Mouse (Mus musculus) liver, postnatal 0 days (tissue): Measurements from ENCODE around the gene Hist1h2bq. TPM values are rescaled to one million over a fixed set of nuclear protein-coding genes. Genes with fewer than 3 reads are reported as not detected.
"Not testable (repeated sequence)": the region's sequence is repeated elsewhere in the genome, so short reads cannot be mapped to it uniquely, and the experiment has no call there.

ENCODE experiments used
- ATAC-seq: fragments of 200-750 bp; cut with Nextera tagmentation; 2 replicates; pipeline ENCODE4 v1.8.0; 2017; ENCODE audit warnings: mild to moderate bottlenecking, moderate library complexity
- DNase-seq: peaks from one replicate; pipeline ENCODE4 v3.0.0-alpha.2; 2016
- H3K27ac ChIP-seq: fragments of 300-500 bp; sonication (generic); 2 replicates; pipeline ENCODE4 v1.5.1; 2014; ENCODE audit warnings: antibody characterized with exemption, moderate library complexity, mild to moderate bottlenecking, low read depth
- H3K27me3 ChIP-seq: fragments of 300-500 bp; sonication (generic); 2 replicates; pipeline ENCODE4 v1.6.1; 2014; ENCODE audit warnings: low read length, control low read depth, mixed read lengths; ENCODE audit not compliant: insufficient read depth
- H3K36me3 ChIP-seq: fragments of 300-500 bp; sonication (generic); replicated peaks from 2 replicates; pipeline ENCODE4 v1.6.1; 2014; ENCODE audit warnings: mild to moderate bottlenecking, control low read depth, low read length, moderate library complexity, mixed read lengths; ENCODE audit not compliant: insufficient read depth
- H3K4me1 ChIP-seq: fragments of 300-500 bp; sonication (generic); 2 replicates; pipeline ENCODE4 v1.6.1; 2014; ENCODE audit warnings: antibody characterized with exemption, mild to moderate bottlenecking, control low read depth; ENCODE audit not compliant: insufficient read depth
- H3K4me2 ChIP-seq: fragments of 300-500 bp; sonication (generic); 2 replicates; pipeline ENCODE4 v1.6.1; 2014; ENCODE audit warnings: low read depth, mild to moderate bottlenecking, low read length, moderate library complexity, mixed read lengths
- H3K4me3 ChIP-seq: fragments of 300-500 bp; sonication (generic); 2 replicates; pipeline ENCODE4 v1.5.1; 2014; ENCODE audit warnings: low read depth, low read length
- H3K9ac ChIP-seq: fragments of 300-500 bp; sonication (generic); replicated peaks from 2 replicates; pipeline ENCODE4 v1.6.1; 2014; ENCODE audit warnings: mild to moderate bottlenecking, moderate library complexity
- H3K9me3 ChIP-seq: fragments of 300-500 bp; sonication (generic); 2 replicates; pipeline ENCODE4 v1.6.1; 2016; ENCODE audit warnings: mild to moderate bottlenecking, control low read depth, low read length, mixed read lengths
- CTCF ChIP-seq: sonication (generic); IDR thresholded peaks from 2 replicates; pipeline ENCODE4 v1.5.1; 2016; ENCODE audit warnings: antibody characterized with exemption, low read depth
- EP300 ChIP-seq: IDR thresholded peaks from 2 replicates; pipeline ENCODE4 v1.6.1; 2016; ENCODE audit warnings: antibody characterized with exemption, low read depth, mild to moderate bottlenecking
- WGBS: fragments of 180-500 bp; shearing (Covaris S2); extraction: QIAGEN DNeasy Blood & Tissue Kit; methylation state at CpG from one replicate; pipeline ENCODE4 v1.1.7; 2014; ENCODE audit not compliant: insufficient replicate concordance; 5-methylcytosine and 5-hydroxymethylcytosine counted together
- polyA plus RNA-seq: library from polyadenylated mRNA; unstranded; fragments of >200 nt; fragmentation: Nextera tagmentation; extraction: Ambion mirVana; gene quantifications from 2 replicates; pipeline ENCODE4 v1.2.1, GENCODE M21; 2015

The Hist1h2bq gene
- polyA plus RNA-seq = 14.3 and 15.4 TPM in 2 replicates

GRCm38 (mm10) chr13:21810073-21810472, at the start of gene Hist1h2bq, which contains the start of gene Hist1h2ao:
Gene Hist1h2bq, minus strand, starts transcription at chr13:21810197.
Gene Hist1h2ao, plus strand, starts transcription at chr13:21810465.
- H3K4me3 ChIP-seq, H3K9me3 ChIP-seq, H3K27me3 ChIP-seq, H3K27ac ChIP-seq, H3K4me2 ChIP-seq, H3K4me1 ChIP-seq, H3K36me3 ChIP-seq, H3K9ac ChIP-seq, DNase-seq: not testable (repeated sequence)
- no CpG with 5 or more reads among the region's 23 CpGs for WGBS
- peak; percentile 88 for ATAC-seq

DNA sequence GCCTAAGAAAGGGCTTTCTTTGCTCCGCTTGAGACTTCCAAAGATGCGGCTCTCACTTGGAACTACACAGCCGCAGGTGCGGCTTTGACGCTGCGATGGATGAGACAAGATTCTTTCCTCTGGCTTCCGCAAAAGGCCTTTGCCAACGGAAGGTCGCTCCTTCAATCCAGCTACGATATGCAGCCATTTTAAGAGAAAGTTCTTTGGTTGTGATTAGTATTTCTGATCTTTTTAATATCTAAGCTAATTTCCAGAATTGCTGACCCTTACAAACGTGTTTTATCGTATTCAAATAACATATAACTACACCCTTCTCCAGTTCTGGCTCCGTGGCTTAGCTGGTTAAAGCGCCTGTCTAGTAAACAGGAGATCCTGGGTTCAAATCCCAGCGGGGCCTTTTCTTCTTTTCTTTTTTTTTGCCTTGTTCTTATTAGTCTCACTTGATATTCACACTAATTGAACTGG, 45.7 kb upstream of the Hist1h2bq start:
- peaks cover 4% of the 10 kb centered on the region; the same call in 1 of the 2 replicates for H3K4me1 ChIP-seq
- TF ChIP-seq CTCF = no peak
- TF ChIP-seq EP300 = no peak
- H3K4me3 ChIP-seq = peak overlapping the region; percentile 50
- peak overlapping the region; percentile 69 for H3K4me2 ChIP-seq
- peak overlapping the region; percentile 55 for H3K9ac ChIP-seq
- peak; percentile 19 for DNase-seq
- ATAC-seq = peak; percentile 12
- no peaks in the 10 kb centered on the region for H3K36me3 ChIP-seq
- 3% methylated on average over 15 of the region's 15 CpGs for WGBS
- no peaks in the 10 kb centered on the region for H3K9me3 ChIP-seq
- 0 out of 2 replicates have a peak overlapping the region, but pooled peaks have one; percentile 30 for H3K27ac ChIP-seq
- no peaks in the 10 kb centered on the region for H3K27me3 ChIP-seq

DNA sequence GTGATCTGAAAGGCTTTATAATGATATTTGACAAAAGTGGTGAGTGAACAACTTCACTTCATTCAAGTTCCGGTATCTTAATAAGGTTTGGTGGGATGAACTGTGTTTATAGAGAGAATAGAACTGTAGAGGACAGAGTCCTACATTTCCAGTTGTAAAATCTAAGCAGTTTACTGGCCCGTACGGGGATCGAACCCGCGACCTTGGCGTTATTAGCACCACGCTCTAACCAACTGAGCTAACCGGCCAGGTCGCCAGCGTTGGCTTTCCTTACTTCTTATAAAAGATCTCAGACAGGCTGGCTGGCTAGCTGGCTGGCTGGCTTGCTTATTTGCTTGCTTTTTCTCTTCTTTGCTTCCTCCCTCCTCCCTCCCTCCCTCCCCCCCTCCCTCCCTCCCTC, 45.1 kb upstream of the Hist1h2bq start:
- peak; percentile 51 for ATAC-seq

GRCm38 (mm10) chr13:21852215-21852945, 42.4 kb upstream of the Hist1h2bq start:
- no peaks in the 10 kb centered on the region for H3K9me3 ChIP-seq
- WGBS = 17% methylated on average over 3 of the region's 3 CpGs
- H3K27me3 ChIP-seq = no peaks in the 10 kb centered on the region
- H3K4me1 ChIP-seq = peaks cover 4% of the 10 kb centered on the region; the same call in 1 of the 2 replicates
- H3K27ac ChIP-seq = no peak overlapping the region
- no peak for TF ChIP-seq CTCF
- TF ChIP-seq EP300 = no peak
- no peak overlapping the region for H3K4me3 ChIP-seq
- ATAC-seq (no peak), DNase-seq (no peak)
- no peak overlapping the region for H3K4me2 ChIP-seq
- H3K9ac ChIP-seq = no peak overlapping the region
- H3K36me3 ChIP-seq = no peaks in the 10 kb centered on the region

More for the DNA sequence above, 45.1 kb upstream of the Hist1h2bq start:
- H3K36me3 ChIP-seq = no peaks in the 10 kb centered on the region
- H3K4me1 ChIP-seq = peaks cover 4% of the 10 kb centered on the region; the same call in 1 of the 2 replicates
- TF ChIP-seq EP300 = no peak
- no peak for TF ChIP-seq CTCF
- no peaks in the 10 kb centered on the region for H3K9me3 ChIP-seq
- no peak overlapping the region for H3K9ac ChIP-seq
- H3K4me3 ChIP-seq = peak overlapping the region; percentile 50
- H3K27me3 ChIP-seq = no peaks in the 10 kb centered on the region
- DNase-seq = peak; percentile 74
- H3K27ac ChIP-seq = no peak overlapping the region
- 3% methylated on average over 11 of the region's 11 CpGs for WGBS
- H3K4me2 ChIP-seq = peak overlapping the region; percentile 69

- H3K36me3 ChIP-seq, H3K27me3 ChIP-seq, H3K4me3 ChIP-seq, H3K9me3 ChIP-seq, DNase-seq, H3K9ac ChIP-seq, ATAC-seq, H3K27ac ChIP-seq, H3K4me1 ChIP-seq, H3K4me2 ChIP-seq: not testable (repeated sequence)
- 52% methylated on average over 1 of the region's 1 CpGs for WGBS
Observed at GRCm38 (mm10) chr13:21850696-21851095, 40.7 kb upstream of the Hist1h2bq start.

GRCm38 (mm10) chr13:21847883-21848282, 37.9 kb upstream of the Hist1h2bq start:
- DNase-seq (no peak), ATAC-seq (no peak)
- 41% methylated on average over 8 of the region's 8 CpGs for WGBS
- Histone ChIP-seq H3K4me1 (peaks cover 4% of the 10 kb centered on the region; the same call in 1 of the 2 replicates), H3K27me3 (no peaks in the 10 kb centered on the region), H3K9me3 (no peaks in the 10 kb centered on the region), H3K9ac (no peak overlapping the region), H3K4me3 (no peak overlapping the region), H3K27ac (no peak overlapping the region), H3K4me2 (no peak overlapping the region), H3K36me3 (no peaks in the 10 kb centered on the region)
- TF ChIP-seq CTCF (no peak), EP300 (no peak)

DNA sequence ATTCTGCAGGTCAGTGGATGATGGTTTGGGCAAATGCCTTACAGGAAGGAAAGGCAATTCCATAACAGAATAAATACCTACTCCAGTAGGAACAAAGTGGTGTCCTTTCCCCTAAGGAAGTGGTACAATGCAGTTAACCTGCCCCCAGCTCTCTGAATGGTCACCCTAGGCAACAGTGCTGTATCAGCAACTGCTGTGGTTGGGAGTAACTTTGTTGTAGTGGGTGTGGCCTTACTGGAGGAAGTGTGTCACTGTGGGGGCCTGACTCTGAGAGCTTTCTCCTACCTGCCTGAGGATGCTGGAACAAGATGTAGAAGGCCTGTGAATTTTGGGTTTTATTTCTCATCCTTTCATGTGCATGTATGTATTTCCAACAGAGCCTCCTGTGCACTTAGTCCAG, 36.4 kb upstream of the Hist1h2bq start:
- DNase-seq, H3K27me3 ChIP-seq, H3K9me3 ChIP-seq, H3K27ac ChIP-seq, H3K4me1 ChIP-seq, ATAC-seq, H3K36me3 ChIP-seq, H3K4me2 ChIP-seq, H3K9ac ChIP-seq, H3K4me3 ChIP-seq: not testable (repeated sequence)

DNA sequence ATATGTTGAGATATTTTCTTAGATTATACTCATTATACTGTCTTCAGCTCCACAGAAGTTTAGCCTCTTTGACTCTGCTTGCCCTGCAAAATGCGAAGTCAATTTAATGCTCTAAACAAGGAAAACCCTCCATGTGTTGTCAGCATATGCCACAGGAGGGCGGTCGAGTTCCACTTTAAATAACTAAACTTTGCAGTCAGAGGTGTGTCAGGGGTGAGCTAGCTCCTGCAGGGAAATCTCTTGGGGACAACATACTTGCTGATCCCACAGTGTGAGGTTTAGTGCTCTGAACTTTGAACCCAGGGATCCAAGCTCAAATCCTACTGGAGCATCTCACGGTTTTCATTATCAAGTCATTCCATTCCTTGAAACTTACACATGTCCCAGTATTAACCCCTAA, 30.5 kb upstream of the Hist1h2bq start:
- not testable (repeated sequence) for H3K27ac ChIP-seq, H3K4me2 ChIP-seq, H3K4me3 ChIP-seq, DNase-seq, H3K27me3 ChIP-seq, H3K9ac ChIP-seq, H3K9me3 ChIP-seq, H3K4me1 ChIP-seq, H3K36me3 ChIP-seq
- no CpG with 5 or more reads among the region's 4 CpGs for WGBS
- peak; percentile 82 for ATAC-seq

DNA sequence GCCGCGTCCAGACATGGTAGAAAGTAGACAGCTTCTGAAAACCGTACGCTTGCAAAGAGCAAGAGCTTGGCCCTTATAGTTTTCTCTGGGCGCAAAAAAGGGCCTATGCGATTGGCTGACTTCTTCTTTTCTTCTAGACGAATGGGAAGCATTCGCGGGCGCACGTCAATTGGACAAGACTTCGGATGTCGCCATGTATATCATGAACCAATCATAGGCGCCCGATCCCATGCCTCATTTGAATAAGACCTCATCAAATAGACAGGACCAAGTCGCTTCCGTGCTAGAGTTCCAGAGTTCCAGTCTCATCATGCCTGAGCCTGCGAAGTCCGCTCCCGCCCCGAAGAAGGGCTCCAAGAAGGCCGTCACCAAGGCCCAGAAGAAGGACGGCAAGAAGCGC, 23.5 kb upstream of the Hist1h2bq start, which contains the start of the genes Hist1h2ap and Hist1h2br:
Gene Hist1h2ap, minus strand, starts transcription at position 47 of the 400 bp plus-strand sequence.
Gene Hist1h2br, plus strand, starts transcription at position 283 of the 400 bp plus-strand sequence.
- not testable (repeated sequence) for DNase-seq, H3K36me3 ChIP-seq, H3K4me2 ChIP-seq, H3K4me1 ChIP-seq, H3K4me3 ChIP-seq, H3K9ac ChIP-seq, H3K27me3 ChIP-seq, H3K9me3 ChIP-seq, H3K27ac ChIP-seq
- peak; percentile 86 for ATAC-seq
- WGBS = no CpG with 5 or more reads among the region's 24 CpGs
